In genomic region chr13:42255105-42255504, GRCm38 (mm10) we compare ENCODE assay signal across 30 mouse cellular contexts.
"Had no signal": no experiment of that assay in that cellular context is flagged by ENCODE, and none has a peak within 500 bp of the region (broad histone marks: within the 10 kb centered on the region; RNA-seq: fewer than 3 reads in every experiment).

No protein-coding gene starts in this region.

- H3K27ac ChIP-seq: left cerebral cortex, adult 2 months; limb, embryonic 10.5 days; limb, embryonic 12.5 days; limb, embryonic 13.5 days; limb, embryonic 15.5 days; liver, embryonic 12.5 days; liver, embryonic 13.5 days; liver, embryonic 14.5 days; liver, embryonic 15.5 days; lung, embryonic 15.5 days; macrophage; midbrain, embryonic 10.5 days; midbrain, embryonic 12.5 days; midbrain, embryonic 13.5 days; midbrain, embryonic 15.5 days; neural tube, embryonic 12.5 days had no signal

- H3K9me3 ChIP-seq: limb, embryonic 10.5 days; limb, embryonic 13.5 days; limb, embryonic 15.5 days; liver, embryonic 13.5 days; liver, embryonic 15.5 days; lung, embryonic 15.5 days; midbrain, embryonic 10.5 days; midbrain, embryonic 13.5 days; midbrain, embryonic 15.5 days had no signal

- DNase-seq: left cerebral cortex, postnatal 4 days; liver; liver, embryonic 13.5 days; liver, postnatal 0 days; lung, adult 2 months; lung, embryonic 14.5 days; lung, postnatal 10 days; lung, postnatal 36 days; lung, postnatal 4 days; midbrain, embryonic 14.5 days had no signal

- H3K27me3 ChIP-seq: limb, embryonic 12.5 days; limb, embryonic 13.5 days; limb, embryonic 15.5 days; liver, embryonic 12.5 days; liver, embryonic 13.5 days; liver, embryonic 15.5 days; lung, embryonic 15.5 days; megakaryocyte, embryonic 14.5 days; midbrain, embryonic 12.5 days; midbrain, embryonic 13.5 days; midbrain, embryonic 15.5 days; neural tube, embryonic 12.5 days had no signal

- H3K36me3 ChIP-seq: limb, embryonic 10.5 days; limb, embryonic 12.5 days; limb, embryonic 13.5 days; limb, embryonic 15.5 days; liver, embryonic 12.5 days; liver, embryonic 13.5 days; liver, embryonic 15.5 days; lung, embryonic 15.5 days; midbrain, embryonic 10.5 days; midbrain, embryonic 12.5 days; midbrain, embryonic 13.5 days; midbrain, embryonic 15.5 days; neural tube, embryonic 12.5 days had no signal

- H3K4me2 ChIP-seq: limb, embryonic 12.5 days; limb, embryonic 13.5 days; limb, embryonic 15.5 days; liver, embryonic 11.5 days; liver, embryonic 12.5 days; liver, embryonic 13.5 days; liver, embryonic 15.5 days; lung, embryonic 14.5 days; lung, embryonic 15.5 days; midbrain, embryonic 11.5 days; midbrain, embryonic 12.5 days; midbrain, embryonic 13.5 days; midbrain, embryonic 15.5 days; neural tube, embryonic 12.5 days had no signal

- H3K4me1 ChIP-seq: limb, embryonic 10.5 days; limb, embryonic 12.5 days; limb, embryonic 13.5 days; limb, embryonic 15.5 days; liver, embryonic 12.5 days; liver, embryonic 13.5 days; liver, embryonic 15.5 days; lung, embryonic 15.5 days; midbrain, embryonic 10.5 days; midbrain, embryonic 12.5 days; midbrain, embryonic 13.5 days; midbrain, embryonic 15.5 days; neural tube, embryonic 12.5 days had no signal

- H3K4me3 ChIP-seq: left cerebral cortex, adult 2 months; limb, embryonic 10.5 days; limb, embryonic 12.5 days; limb, embryonic 13.5 days; limb, embryonic 15.5 days; liver, embryonic 12.5 days; liver, embryonic 13.5 days; liver, embryonic 15.5 days; lung, embryonic 15.5 days; megakaryocyte, embryonic 14.5 days; midbrain, embryonic 10.5 days; midbrain, embryonic 12.5 days; midbrain, embryonic 13.5 days; midbrain, embryonic 15.5 days; myocyte; neural tube, embryonic 12.5 days had no signal

- ATAC-seq: liver, embryonic 12.5 days; liver, postnatal 0 days; midbrain, embryonic 13.5 days; midbrain, embryonic 15.5 days; midbrain, embryonic 16.5 days had no signal

- H3K9ac ChIP-seq: limb, embryonic 12.5 days; limb, embryonic 13.5 days; limb, embryonic 15.5 days; liver, embryonic 12.5 days; liver, embryonic 13.5 days; liver, embryonic 14.5 days; liver, embryonic 15.5 days; liver, postnatal 0 days; lung, embryonic 14.5 days; lung, embryonic 15.5 days; midbrain, embryonic 12.5 days; midbrain, embryonic 13.5 days; midbrain, embryonic 15.5 days; neural tube, embryonic 12.5 days had no signal
